Mouse (Mus musculus): ENCODE results near the gene Metap1d. TPM values are rescaled to one million over a fixed set of nuclear protein-coding genes. Genes with fewer than 3 reads are reported as not detected.

Gene Metap1d
- total and polyA plus RNA-seq, 3 experiments, result 18.9 to 28.3 (median 21.5) TPM

- H3K4me1 ChIP-seq (ENCODE audit: control insufficient read depth in 1 of 2, insufficient read depth in 2 of 2), result peaks cover 0 to 10% of the 10 kb centered on the region in 2 experiments; a peak in 2 of 4 replicates
These were observed 74.4 kb downstream of the Metap1d start for GRCm38 (mm10) chr2:71527323-71528013.

DNA sequence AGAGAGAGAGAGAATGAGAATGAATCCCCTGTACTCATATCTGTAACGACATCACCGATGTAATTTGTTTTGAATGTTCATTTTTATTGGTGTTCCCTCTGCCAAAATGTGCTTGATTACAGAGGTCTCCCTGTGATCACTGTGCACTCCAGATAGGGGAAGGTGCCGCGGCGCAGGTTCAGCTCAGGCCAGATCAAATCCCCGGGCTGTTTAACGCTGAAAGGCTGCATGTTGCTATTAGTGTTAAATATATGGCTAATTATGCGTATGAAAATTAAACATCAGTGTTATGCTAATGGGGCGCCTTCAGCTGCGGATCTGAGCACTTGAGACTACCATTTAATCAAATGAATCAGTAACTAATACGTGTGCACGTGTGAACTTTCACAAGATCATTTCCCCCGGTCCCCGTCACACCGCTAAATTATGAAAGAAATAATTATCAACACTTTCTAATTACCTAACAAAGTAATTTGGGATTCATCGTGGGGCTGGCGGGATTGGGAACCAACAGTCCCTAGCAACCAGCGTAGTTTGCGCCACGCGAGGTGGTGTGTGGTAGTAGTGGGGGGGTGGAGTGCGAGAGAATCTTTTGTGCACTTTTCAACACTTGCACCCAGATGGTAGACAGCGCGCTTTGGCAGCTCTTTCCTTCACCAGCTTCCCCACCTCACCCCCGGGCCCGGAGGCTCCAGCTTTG is 75.1 kb downstream of the Metap1d start, which contains the start of gene Dlx1:
Gene Dlx1 (plus strand): TSS at position 100 of the 700 bp plus-strand sequence.
- H3K9ac ChIP-seq (ENCODE audit: insufficient read depth, low read depth), result no peak within 1 kb of the TSS
- no peaks in the 10 kb centered on the region for H3K36me3 ChIP-seq (replicated peaks in 1 of 2; ENCODE audit: control insufficient read depth in 1 of 2, insufficient read depth in 1 of 2, low read length in 1 of 2)
- H3K27me3 ChIP-seq (replicated peaks), result no peaks in the 10 kb centered on the region
- DNase-seq (ENCODE audit: extremely low read depth), result no peak
- dilution Hi-C loops (cut with MboI; ENCODE audit: extremely low pct_ligation_motif_present, extremely low pct_unique_long_range_greater_than_20kb, low sequenced_read_pairs) (no loop called here), in situ Hi-C loops (cut with MboI; ENCODE audit: low pct_ligation_motif_present, low pct_unique_long_range_greater_than_20kb, low sequenced_read_pairs) (loop anchor here (5.0 to 25.0 kb wide), 2 partner anchors 71 to 241 kb away; no protein-coding TSS in a partner anchor)
- no peak within 1 kb of the TSS for H3K4me3 ChIP-seq (replicated peaks in 1 of 3; ENCODE audit: low read depth in 2 of 3, low read length in 2 of 3, poor library complexity in 1 of 3)
- TF ChIP-seq TBP (conservative IDR thresholded peaks at IDR 0.05; ENCODE audit: low read depth, low read length) (no peak), ZC3H11A (IDR thresholded peaks at IDR 0.05; ENCODE audit: low read depth, low read length) (no peak), HCFC1 (IDR thresholded peaks at IDR 0.05; ENCODE audit: low read depth, low read length) (no peak), MYC (IDR thresholded peaks at IDR 0.05; ENCODE audit: low read depth, low read length) (no peak), JUN (IDR thresholded peaks at IDR 0.05; ENCODE audit: insufficient read depth, low read depth, low read length) (no peak)
- no peak within 1 kb of the TSS for H3K4me2 ChIP-seq (ENCODE audit: insufficient read depth, low read depth, poor library complexity, severe bottlenecking)
- no peaks in the 10 kb centered on the region for H3K79me2 ChIP-seq (replicated peaks; ENCODE audit: control insufficient read depth, extremely low read depth, insufficient read depth, poor library complexity, severe bottlenecking)
- peaks cover 0 to 3% of the 10 kb centered on the region in 2 experiments; a peak in 2 of 4 replicates for H3K4me1 ChIP-seq (ENCODE audit: control insufficient read depth in 1 of 2, insufficient read depth in 2 of 2)
- peaks cover 23% of the 10 kb centered on the region for H3K9me3 ChIP-seq (replicated peaks; ENCODE audit: low read length)
- H3K27ac ChIP-seq (ENCODE audit: insufficient read depth, low read depth), result no peak within 1 kb of the TSS

More at GRCm38 (mm10) chr2:71527323-71528013, 74.4 kb downstream of the Metap1d start:
- Histone ChIP-seq H3K27me3 (replicated peaks) (no peaks in the 10 kb centered on the region), H3K4me3 (replicated peaks in 1 of 3; ENCODE audit: low read depth in 2 of 3, low read length in 2 of 3, poor library complexity in 1 of 3) (no peak overlapping the region), H3K79me2 (replicated peaks; ENCODE audit: control insufficient read depth, extremely low read depth, insufficient read depth, poor library complexity, severe bottlenecking) (no peaks in the 10 kb centered on the region), H3K27ac (ENCODE audit: insufficient read depth, low read depth) (no peak overlapping the region), H3K9ac (ENCODE audit: insufficient read depth, low read depth) (no peak overlapping the region), H3K9me3 (replicated peaks; ENCODE audit: low read length) (peaks cover 23% of the 10 kb centered on the region), H3K36me3 (replicated peaks in 1 of 2; ENCODE audit: control insufficient read depth in 1 of 2, insufficient read depth in 1 of 2, low read length in 1 of 2) (no peaks in the 10 kb centered on the region), H3K4me2 (ENCODE audit: insufficient read depth, low read depth, poor library complexity, severe bottlenecking) (no peak overlapping the region)
- in situ Hi-C loops (cut with MboI; ENCODE audit: low pct_ligation_motif_present, low pct_unique_long_range_greater_than_20kb, low sequenced_read_pairs) (loop anchor here (5.0 to 25.0 kb wide), 2 partner anchors 70 to 240 kb away; no protein-coding TSS in a partner anchor), dilution Hi-C loops (cut with MboI; ENCODE audit: extremely low pct_ligation_motif_present, extremely low pct_unique_long_range_greater_than_20kb, low sequenced_read_pairs) (no loop called here)
- no peak for DNase-seq (ENCODE audit: extremely low read depth)
- no peak for TF ChIP-seq MAX (IDR thresholded peaks at IDR 0.05; ENCODE audit: low read length)
- TF ChIP-seq GABPA (IDR thresholded peaks at IDR 0.05; ENCODE audit: insufficient replicate concordance, low read depth, low read length), result no peak
- TF ChIP-seq ZKSCAN1 (IDR thresholded peaks at IDR 0.05; ENCODE audit: borderline replicate concordance, low read depth, low read length), result no peak
- no peak for TF ChIP-seq SIN3A (IDR thresholded peaks at IDR 0.05; ENCODE audit: low read length)
- TF ChIP-seq EP300 (IDR thresholded peaks at IDR 0.05; ENCODE audit: low read length), result no peak
- TF ChIP-seq USF2 (conservative IDR thresholded peaks at IDR 0.05; ENCODE audit: low read depth, low read length), result no peak
- no peak for TF ChIP-seq CHD2 (IDR thresholded peaks at IDR 0.05; ENCODE audit: low read length)
- TF ChIP-seq IRF4 (IDR thresholded peaks at IDR 0.05; ENCODE audit: low read depth, low read length), result no peak
- TF ChIP-seq E2F4 (IDR thresholded peaks at IDR 0.05; ENCODE audit: insufficient replicate concordance, low read depth, low read length), result no peak
- no peak for TF ChIP-seq MAFK (IDR thresholded peaks at IDR 0.05; ENCODE audit: insufficient replicate concordance, low read length)

Data from CH12.LX (cell line).